8 mouse cellular contexts compared by ENCODE assay signal in the genomic region with DNA sequence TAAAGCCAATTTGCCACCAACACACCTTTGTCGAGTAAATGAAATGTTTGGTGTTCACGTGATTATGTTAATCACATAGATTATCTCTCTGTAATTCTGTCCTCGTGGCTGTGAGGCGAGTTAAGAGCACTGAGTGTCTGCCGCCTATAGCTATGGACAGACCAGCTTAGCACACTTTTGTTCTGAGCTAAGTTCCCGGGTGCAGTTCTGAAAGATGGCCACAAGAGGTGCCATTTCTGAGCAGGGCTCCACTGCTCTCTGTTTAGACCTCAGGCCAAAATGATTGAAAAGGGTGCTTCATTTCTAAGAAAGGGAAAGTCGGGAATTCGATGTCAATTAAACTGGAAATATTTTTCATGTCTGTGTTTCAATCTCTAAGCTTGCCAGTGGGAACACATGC.
DNase-seq lines count a peak whose midpoint lies in the region; ATAC-seq lines count a peak whose summit lies in the region.

No protein-coding gene starts in this region.

- no peak overlapping the region for H3K4me3 ChIP-seq in hindbrain, embryonic 11.5 days (ENCODE audit: low read depth, low read length)
- H3K4me3 ChIP-seq in hindbrain, embryonic 16.5 days (ENCODE audit: low read length), result no peak overlapping the region

- DNase-seq in hindbrain, embryonic 11.5 days (ENCODE audit: low spot score), result peak; percentile 68
- peak; percentile 34 for DNase-seq in right cerebral cortex, postnatal 14 days
- DNase-seq in right cerebral cortex, postnatal 36 days (ENCODE audit: low spot score in 2 of 2), result no peak
- DNase-seq in embryo, embryonic 10 days (ENCODE audit: low spot score), result peak; percentile 58
- DNase-seq in lung, postnatal 14 days, result peak; percentile 13
- no peak for DNase-seq in urinary bladder, postnatal 14 days (ENCODE audit: low spot score)
- no peak for DNase-seq in c-Kit-positive CD71-positive TER-119-positive erythroid progenitor cells, embryonic 14.5 days (ENCODE audit: low spot score)

- no peak overlapping the region for H3K9ac ChIP-seq in hindbrain, embryonic 11.5 days (ENCODE audit: low read depth, low read length)
- no peak overlapping the region for H3K9ac ChIP-seq in hindbrain, embryonic 16.5 days (ENCODE audit: low read depth, low read length)

- H3K9me3 ChIP-seq in hindbrain, embryonic 11.5 days (ENCODE audit: control insufficient read depth, low read length), result no peaks in the 10 kb centered on the region
- no peaks in the 10 kb centered on the region for H3K9me3 ChIP-seq in hindbrain, embryonic 16.5 days (ENCODE audit: control insufficient read depth, low read length)

- no peaks in the 10 kb centered on the region for H3K36me3 ChIP-seq in hindbrain, embryonic 11.5 days (ENCODE audit: control insufficient read depth, insufficient read depth, low read length)
- H3K36me3 ChIP-seq in hindbrain, embryonic 16.5 days (ENCODE audit: control insufficient read depth, insufficient read depth, low read length), result no peaks in the 10 kb centered on the region

- no peak for ATAC-seq in hindbrain, embryonic 11.5 days (ENCODE audit: low FRiP score)
- no peak for ATAC-seq in hindbrain, embryonic 16.5 days

- WGBS in hindbrain, embryonic 11.5 days, result 31% methylated on average over 8 of the region's 8 CpGs
- WGBS in hindbrain, embryonic 16.5 days, result 30% methylated on average over 8 of the region's 8 CpGs

- no peak overlapping the region for H3K27ac ChIP-seq in hindbrain, embryonic 11.5 days (ENCODE audit: low read depth, low read length)
- H3K27ac ChIP-seq in hindbrain, embryonic 16.5 days (ENCODE audit: low read depth, low read length), result no peak overlapping the region

- H3K4me2 ChIP-seq in hindbrain, embryonic 11.5 days (replicated peaks; ENCODE audit: low read depth, low read length), result no peak overlapping the region
- no peak overlapping the region for H3K4me2 ChIP-seq in hindbrain, embryonic 16.5 days (ENCODE audit: low read length)

- no peaks in the 10 kb centered on the region for H3K4me1 ChIP-seq in hindbrain, embryonic 11.5 days (replicated peaks; ENCODE audit: control insufficient read depth, insufficient read depth, low read length)
- no peaks in the 10 kb centered on the region for H3K4me1 ChIP-seq in hindbrain, embryonic 16.5 days (ENCODE audit: control insufficient read depth, insufficient read depth, low read depth, low read length)

- H3K27me3 ChIP-seq in hindbrain, embryonic 11.5 days (ENCODE audit: control insufficient read depth, insufficient read depth, low read length), result no peaks in the 10 kb centered on the region
- H3K27me3 ChIP-seq in hindbrain, embryonic 16.5 days (replicated peaks; ENCODE audit: control insufficient read depth, insufficient read depth, low read length), result no peaks in the 10 kb centered on the region

Comparison
In these comparisons a context has a peak if more than half of its experiments do, and no peak if none do; other contexts are left out.
1. DNase-seq: peak in hindbrain, embryonic 11.5 days (single experiment), right cerebral cortex, postnatal 14 days (single experiment), embryo, embryonic 10 days (single experiment) and lung, postnatal 14 days (single experiment); none in right cerebral cortex, postnatal 36 days (0 of 2), urinary bladder, postnatal 14 days (single experiment) and c-Kit-positive CD71-positive TER-119-positive erythroid progenitor cells, embryonic 14.5 days (single experiment).